Mouse (Mus musculus) adrenal gland, postnatal 36 days (tissue): ENCODE measurements around the gene D17Wsu92e. TPM values are rescaled to one million over a fixed set of nuclear protein-coding genes. Genes with fewer than 3 reads are reported as not detected.
"Not testable (repeated sequence)": the region's sequence is repeated elsewhere in the genome, so short reads cannot be mapped to it uniquely, and the experiment has no call there.

Experiments used
- DNase-seq, 2 experiments: peaks; one replicate each; pipeline ENCODE4 v3.0.0; 2021; ENCODE audit warnings: mixed read lengths in 1 of 2
- long read RNA-seq, 2 experiments: library from polyadenylated mRNA; stranded (forward); transcript quantifications; one replicate each; pipeline ENCODE4 v2.0.0; 2021; ENCODE audit warnings: borderline sequencing depth in 2 of 2
- total RNA-seq, 2 experiments: library from RNA; stranded (reverse); gene quantifications; 2 replicates each; pipeline ENCODE4 v1.2.3; 2021

The D17Wsu92e gene
- total RNA-seq: 100 to 1,000 TPM; 160 to 185 TPM
- long read RNA-seq, experiment 1, transcript D17Wsu92e-203 (5 exons, 3,892 nt): major isoform, 16 of 90 reads
- long read RNA-seq, experiment 1, transcript D17Wsu92e-202 (5 exons, 3,573 nt): minor isoform, 7 of 90 reads
- long read RNA-seq, experiment 1, partial matches to known transcripts: 4 of 90 reads
- long read RNA-seq, experiment 1, other reads (novel, unspliced or antisense): 61 of 90 reads
- long read RNA-seq, experiment 2, transcript D17Wsu92e-203 (5 exons, 3,892 nt): major isoform, 8 of 36 reads
- long read RNA-seq, experiment 2, transcript D17Wsu92e-202 (5 exons, 3,573 nt): minor isoform, 6 of 36 reads
- long read RNA-seq, experiment 2, partial matches to known transcripts: 18 of 36 reads
- long read RNA-seq, experiment 2, other reads (novel, unspliced or antisense): 2 of 36 reads

DNA sequence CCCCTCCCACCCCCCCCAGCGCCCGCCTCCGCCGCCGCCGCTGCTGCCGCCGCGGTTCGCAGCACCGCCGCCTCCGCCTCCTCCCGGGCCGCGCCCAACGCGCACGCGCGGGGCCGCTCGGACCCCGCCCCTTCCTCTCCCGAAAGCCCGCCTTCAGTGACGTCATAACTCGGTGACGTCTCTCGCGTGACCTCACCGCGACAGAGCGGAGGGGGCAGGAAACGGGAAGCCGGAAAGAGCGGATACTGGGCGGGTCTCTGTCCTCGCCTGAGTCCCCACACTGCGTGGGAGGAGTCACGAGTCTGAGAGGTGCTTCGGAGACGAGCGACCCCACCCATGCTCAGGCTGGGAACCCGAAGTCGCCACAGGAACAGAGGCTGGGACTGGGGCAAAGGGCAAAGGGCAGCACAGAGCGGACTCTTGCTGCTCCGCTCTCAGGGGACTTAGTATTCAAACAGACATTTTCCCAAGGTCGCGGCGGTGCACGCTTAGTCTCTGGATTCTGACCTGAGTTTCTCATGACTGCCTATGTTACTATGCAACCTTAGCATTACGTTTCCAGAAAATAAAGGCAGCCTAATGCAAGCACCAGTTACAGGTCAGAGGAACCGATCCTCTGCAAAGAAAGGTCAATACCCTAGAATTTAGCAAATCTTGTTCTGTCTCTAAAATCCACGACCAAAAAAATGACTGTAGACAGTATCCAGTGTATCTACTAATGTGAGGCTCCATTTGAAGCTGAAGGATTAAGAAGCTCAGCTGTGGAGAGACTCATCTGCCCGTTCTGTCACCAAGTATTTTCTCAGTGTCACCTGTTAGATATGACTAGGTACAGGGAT is at the start of gene D17Wsu92e:
Gene D17Wsu92e (minus strand): TSS at position 81 of the 839 bp plus-strand sequence.
- DNase-seq: peak; percentile 98 to 99

DNA sequence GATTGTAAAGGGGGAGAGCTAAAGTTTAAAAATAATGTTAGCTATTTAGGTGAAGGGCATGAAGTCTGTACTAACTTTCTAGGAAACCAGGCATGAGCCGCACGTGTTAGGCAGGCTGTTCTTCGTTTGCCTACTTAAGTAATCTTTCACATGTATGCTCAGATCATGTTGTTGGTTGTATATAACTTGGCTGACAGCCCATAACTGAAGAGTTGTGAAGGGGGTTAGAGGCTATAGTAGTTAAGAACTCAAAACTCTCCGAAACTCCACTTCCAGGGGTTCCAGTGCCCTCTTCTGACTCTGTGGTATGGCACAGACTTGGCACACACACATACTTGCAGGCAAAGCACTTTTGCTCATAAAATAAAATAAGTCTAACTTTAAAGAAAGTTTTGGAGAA is 46.3 kb upstream of the D17Wsu92e start:
- no peak for DNase-seq

DNA sequence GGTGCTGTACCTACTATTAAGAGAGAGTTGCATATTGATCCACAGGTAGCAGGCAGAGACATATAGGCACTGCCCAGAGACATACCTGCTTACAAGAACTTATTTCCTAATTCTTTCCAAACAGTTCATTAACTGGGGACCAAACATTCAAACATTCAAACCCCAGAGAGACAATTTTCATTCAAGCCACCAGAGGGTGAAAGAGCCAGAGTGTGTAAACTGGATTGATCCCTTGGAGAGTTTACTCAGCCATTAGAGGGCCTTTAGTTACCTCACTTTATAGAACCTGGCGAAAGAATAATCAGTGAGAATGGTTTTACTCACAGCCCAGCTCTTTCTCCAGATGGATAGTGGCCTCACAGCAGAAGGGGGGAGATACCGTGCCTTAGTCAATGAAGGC is 45.0 kb upstream of the D17Wsu92e start:
- no peak for DNase-seq

DNA sequence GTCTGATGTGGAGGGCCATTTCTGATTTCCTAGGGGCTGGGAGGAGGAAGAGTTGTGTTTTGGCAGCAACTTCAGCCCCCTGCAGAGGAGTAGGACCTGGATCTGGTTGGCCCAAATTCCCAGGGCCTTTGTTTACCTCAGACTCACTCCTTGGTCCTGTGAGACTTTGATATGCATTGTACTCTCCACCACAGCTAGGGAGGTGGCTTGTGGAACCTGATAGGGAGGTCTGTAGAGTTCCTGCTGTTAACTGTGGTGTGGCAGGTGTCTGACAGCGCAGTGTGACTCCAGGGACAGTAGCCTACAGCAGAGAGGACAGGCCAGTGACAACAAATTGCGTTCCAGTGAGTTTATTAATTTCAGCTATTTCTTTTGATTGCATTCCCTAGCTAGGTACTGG is 38.7 kb upstream of the D17Wsu92e start:
- DNase-seq: no peak

DNA sequence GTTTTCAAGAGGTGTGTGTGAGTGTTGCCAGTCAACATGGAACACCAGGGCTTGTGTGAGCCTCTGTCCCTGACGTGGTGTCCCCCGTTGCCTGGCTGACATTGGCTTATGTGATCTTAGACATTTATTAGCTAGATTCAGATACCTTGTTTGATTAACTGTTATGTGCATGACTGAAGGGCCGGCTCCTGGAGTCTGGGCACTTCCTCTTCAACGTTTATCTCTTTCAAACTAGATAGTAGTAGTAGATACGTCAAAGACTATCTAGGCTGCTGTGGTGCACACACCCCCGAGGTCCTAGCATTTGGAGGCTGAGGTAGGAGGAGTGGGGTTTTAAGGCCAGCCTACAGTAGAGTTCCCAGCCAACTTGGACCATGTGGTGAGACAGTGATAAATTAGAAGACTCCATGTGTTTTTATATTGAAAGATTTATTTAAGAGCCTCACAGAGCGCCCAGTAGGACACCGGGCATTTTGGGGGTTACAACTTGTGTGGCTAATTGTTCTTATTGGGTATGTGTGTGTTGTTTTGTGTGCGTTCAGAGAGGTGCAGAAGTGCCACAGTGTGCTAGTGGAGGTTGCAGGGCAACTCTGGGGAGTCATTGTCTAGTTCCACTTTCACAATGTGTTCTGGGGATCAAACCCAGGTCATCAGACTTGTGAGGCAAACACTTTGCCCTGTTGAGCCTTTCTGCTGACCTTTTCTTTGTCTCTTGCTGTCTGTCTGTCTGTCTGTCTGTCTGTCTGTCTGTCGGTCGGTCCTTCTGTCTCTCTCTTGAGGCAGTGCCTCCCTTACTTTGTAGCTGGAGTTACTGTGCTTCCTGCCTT is 37.4 kb upstream of the D17Wsu92e start:
- DNase-seq: no peak

DNA sequence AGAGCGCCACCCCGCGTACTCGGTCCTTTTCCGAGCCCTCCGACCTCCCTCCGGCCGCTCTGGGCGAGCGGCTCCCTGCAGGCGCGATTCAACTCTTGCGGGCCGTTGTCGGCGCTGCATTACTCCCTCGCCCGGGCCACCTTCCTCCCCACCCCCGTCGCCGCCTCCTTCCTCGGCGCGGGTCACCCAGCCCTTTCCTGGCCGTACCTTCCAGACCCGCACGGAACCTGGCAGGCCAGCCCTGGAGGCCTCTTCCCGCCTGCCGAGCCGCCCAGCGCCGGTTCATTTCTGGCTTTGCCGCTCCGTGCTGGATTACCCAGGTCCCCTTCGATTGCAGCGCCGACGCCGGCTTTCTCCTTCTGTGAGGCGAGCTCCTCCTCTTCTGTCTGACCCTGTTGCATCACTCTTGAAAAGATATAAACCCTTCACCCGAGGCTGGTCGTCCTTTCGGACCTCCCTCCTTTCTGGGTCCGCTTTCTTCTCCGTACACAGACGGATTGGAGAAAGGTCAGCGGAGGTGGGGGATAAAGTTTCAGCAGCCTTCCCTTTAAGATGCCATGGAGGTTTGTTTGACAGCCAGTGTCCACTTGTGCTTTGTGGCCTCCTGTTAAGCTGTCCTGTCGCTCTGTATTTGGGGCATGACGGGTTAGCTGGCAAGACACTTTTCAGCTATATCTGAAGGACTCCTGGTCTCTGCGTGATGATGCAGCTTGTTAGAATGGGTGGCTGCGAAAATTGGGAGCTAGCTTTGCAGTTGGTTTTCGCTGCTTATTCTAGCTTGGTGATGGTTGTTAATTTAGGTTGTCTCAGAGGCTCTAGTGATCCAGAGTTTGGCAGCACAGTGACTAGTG is 36.6 kb upstream of the D17Wsu92e start:
- peak; percentile 72 to 78 for DNase-seq

DNA sequence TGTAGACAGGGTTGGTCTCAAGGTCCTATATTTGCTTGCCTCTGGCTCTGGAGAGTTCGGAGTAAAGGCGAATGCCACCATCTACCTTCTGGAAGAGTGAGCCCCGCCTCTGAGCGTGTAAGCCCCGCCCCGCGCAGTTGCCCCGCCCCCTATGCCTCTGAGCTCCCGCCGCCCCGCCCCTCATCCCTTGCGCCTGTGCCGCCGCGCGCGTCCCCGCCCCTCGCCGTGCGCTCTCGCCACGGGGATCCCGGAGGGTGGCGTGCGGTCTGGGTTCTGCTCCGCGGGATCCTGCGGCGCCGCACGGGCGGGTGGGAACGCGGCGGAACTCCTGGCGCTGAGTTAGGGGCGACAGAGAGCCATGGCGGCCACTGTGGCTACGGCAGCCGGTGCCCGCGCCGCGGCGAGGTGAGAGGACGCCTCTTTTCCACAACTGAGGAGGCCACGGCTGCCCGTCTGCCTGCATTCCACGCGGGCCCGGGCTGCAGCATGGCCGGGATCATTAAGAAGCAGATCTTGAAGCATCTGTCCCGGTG is 35.9 kb upstream of the D17Wsu92e start, which contains the start of gene Uhrf1bp1:
Gene Uhrf1bp1 (plus strand): TSS at position 177 of the 533 bp plus-strand sequence.
- DNase-seq: peak; percentile 89 to 94

DNA sequence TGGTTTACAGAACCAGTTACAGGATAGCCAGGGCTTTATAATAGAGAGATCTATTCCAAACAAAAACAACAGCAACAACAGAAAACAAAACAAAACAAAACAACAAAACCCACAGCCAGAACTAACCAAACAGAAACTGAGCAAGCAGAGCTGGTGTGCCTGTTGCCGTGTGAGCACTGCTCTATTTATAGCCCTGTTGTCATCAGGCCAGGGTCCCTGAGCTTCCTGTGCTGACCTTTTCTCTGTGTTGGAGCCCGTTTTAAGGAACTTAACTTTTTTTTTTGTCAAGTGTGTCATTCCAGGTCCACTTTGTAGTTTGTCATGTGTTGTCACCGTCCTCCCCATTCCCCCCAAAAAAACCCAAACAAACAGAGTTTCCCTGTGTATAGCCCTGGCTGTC is 30.6 kb upstream of the D17Wsu92e start:
- DNase-seq: peak; percentile 68 to 77

DNA sequence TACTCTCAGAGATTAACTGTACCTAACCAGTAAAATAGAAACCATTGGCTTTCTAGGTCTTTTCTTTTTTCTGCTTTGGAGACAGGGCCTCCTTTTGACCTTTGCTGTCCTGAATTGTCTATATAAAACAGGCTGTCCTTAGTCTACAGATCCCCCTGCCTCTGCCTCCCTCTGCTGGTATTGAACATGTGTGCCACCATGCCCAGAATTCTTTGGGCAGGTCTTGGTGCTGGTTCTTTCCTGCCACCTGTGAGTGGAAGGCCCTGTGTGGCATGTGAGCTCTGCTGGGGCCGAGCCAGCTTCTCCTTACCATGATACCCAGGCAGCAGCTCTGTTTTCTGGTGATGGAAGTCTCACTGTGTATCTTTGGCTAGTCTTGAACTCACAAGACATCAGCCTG is 27.9 kb upstream of the D17Wsu92e start:
- no peak for DNase-seq

DNA sequence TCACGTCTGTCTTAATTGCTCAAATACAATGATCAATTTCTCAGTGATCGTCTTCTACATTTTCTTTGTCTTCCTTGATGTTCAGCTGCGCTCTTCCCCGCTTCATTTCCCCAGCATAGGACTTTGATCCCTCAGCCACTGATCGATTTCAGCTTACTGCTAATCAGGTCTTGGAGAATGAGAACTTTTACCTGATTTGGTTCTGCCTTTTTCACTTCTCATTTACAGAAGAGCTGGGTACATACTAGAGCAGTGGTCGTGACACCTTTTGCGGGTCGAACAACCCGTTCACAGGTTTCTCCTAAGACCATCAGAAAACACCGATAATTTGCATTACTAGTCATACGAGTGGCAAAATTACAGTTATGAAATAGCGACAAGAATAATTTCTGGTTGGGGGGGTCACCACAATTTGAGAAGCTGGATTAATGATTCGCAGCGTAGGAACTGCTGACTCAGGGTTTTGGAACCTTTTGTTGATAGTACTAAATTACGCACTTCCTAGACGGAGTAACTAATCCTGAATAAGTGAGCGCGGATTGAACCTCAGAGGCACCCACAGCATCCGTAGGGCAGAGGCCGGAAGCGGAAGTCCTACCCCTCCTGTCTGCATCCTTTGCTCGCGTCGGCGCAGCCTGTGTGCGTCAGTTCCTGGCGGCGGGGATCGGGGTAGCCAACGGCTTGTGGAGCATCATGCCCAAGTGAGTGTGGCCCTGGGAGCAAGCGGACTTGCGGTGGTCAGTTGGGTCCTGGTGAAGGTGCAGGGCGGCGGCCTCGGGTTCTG is 19.2 kb upstream of the D17Wsu92e start:
- peak; percentile 97 for DNase-seq

DNA sequence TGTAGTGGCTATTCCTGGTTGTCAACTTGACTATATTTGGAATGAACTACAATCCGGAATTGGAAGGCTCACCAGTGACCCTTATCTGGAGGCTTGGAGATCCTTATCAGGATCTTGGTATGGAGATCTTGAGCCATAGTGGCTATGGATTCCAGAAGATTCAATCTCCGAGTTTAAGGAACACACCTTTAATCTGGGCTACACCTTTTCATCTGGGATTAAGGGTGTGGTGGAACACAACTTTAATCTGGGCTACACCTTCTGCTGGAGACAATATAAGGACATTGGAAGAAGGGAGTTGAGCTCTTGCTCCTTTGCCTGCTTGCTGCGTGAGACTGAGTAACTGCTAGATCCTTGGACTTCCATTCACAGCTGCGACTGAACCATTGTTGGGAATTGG is 17.4 kb upstream of the D17Wsu92e start, which contains the start of gene Snrpc:
Gene Snrpc (plus strand): TSS at position 301 of the 400 bp plus-strand sequence.
- not testable (repeated sequence) for DNase-seq

DNA sequence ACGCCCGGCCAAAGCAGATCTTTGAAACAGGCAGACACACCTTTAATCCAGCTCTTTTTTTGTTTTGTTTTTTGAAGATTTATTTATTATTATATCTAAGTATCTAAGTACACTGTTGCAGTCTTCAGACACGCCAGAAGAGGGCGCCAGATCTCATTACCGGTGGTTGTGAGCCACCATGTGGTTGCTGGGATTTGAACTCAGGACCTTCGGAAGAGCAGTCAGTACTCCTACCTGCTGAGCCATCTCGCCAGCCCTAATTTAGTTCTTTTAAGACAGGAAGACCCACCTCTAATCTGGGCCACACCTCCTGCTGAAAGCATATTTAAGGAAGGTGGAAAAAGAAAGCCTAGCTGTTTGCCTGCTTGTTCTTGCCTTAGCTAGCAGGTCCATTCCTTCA is 10.0 kb upstream of the D17Wsu92e start:
- DNase-seq: no peak

DNA sequence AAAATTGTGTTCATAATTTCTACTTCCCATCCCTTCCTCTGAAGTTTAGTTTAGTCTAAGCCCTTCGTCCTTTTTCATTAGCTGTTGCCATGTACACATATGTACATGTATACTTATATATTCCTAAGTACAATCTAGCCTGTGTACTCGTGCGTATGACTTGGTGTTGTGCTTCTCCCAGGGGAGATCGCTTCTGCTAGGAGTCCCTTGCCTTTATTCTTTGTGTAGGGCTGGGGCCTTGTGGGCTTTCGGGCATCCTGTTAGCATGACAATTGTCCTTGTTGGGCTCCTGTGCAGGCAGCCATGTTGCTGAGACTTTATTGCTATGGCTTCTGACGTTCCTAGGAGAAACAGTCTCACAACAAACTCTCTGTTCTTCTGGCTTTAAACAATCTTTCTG is 7.1 kb upstream of the D17Wsu92e start:
- no peak for DNase-seq

DNA sequence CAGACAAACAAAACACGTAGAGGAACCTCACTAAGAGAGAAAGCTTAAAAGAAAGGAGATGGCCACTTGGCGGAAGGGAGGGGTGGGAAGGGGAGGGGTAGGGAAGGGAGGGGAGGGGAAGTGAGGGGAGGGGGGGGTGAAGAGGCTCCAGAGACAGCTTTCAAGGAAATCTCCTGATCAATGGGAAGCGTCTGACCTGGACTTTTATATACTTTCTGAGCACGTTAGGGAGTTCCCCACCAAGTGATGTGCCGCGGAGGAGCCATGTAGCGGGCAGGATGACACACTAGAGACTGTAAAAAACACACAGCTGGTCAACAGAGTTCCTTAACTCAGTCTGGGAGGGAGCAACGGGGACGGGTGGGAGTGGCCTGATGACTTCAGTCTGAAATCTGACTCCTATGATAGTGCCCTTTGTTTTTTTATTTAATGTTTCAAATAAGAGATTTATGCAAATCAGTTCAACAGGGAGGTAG is 6.5 kb upstream of the D17Wsu92e start:
- peak; percentile 78 to 80 for DNase-seq

DNA sequence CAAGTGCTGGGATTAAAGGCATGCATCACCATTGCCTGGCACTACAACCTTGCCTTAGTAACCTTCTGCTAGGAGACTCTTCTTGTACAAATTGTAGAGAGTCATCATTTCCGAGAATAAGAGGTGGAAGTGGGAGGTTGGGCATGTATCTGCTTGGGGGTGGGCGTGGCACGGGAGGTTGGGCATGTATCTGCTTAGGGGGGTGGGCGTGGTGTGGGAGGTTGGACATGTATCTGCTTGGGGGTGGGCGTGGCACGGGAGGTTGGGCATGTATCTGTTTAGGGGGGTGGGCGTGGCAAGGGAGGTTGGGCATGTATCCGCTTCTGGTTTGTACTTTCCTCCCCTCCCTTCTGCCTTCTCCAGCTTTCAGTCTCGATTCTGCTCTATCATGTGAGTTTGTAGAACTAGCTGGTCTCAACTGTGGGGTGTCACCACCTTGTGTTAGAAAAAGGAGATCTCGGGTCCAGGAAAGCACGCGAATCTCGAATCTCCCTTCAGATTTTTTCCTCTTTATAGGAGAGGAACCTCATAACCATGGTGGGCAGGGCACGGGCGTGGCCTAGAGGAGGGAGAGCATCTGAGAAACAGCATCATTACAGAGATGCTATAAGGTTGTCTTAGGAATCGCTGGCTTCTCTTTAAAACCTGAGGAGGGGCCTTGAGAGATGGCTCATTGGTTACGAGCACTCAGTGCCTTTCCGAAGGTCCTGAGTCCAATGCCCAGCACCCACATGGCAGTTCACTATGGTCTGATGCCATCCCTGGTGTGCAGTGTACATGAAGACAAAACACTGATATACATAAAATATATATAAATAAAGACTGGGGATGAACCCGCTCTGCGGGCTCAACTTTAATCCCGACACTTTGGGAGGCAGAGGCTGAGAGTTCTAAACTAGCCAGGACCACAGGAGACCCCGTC is 5.8 kb upstream of the D17Wsu92e start:
- DNase-seq: peak; percentile 86 to 93

DNA sequence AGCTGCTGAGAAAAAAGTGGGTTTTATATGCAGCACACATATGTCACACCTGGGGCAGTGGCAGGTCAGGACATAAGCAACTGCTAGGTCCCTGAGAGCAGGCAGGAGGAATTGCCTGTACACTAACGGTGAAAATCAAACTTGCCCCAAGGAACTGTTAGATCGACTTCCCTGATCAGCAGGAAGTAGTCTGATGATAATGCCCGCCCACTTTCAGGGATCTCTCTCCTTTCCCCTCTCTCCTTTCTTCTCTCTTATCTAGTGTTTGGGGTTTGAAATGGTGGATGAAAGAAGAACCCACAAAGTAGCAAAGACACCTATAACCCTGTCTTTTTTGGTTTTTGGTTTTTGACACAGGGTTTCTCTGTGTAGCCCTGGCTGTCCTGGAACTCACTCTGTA is 5.1 kb upstream of the D17Wsu92e start:
- no peak for DNase-seq

DNA sequence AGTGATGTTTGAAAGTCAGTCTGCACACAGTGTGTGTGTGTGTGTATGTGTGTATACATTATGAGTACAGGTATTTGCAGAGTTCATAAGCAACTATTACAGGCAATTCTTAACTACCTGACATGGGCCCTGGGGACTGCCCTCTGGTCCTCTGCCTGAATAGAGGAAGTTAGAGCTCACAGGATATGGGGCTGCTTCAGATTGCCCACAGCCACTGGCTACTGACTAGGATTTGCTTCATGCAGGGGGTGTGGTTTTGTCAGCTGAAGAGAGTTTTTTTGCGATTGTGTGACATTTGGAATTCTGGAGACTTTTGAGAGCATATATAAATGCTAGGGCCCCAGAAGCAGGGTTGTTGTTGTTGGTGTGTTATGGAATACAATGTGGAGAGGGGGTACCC is 4.5 kb upstream of the D17Wsu92e start:
- DNase-seq: no peak

DNA sequence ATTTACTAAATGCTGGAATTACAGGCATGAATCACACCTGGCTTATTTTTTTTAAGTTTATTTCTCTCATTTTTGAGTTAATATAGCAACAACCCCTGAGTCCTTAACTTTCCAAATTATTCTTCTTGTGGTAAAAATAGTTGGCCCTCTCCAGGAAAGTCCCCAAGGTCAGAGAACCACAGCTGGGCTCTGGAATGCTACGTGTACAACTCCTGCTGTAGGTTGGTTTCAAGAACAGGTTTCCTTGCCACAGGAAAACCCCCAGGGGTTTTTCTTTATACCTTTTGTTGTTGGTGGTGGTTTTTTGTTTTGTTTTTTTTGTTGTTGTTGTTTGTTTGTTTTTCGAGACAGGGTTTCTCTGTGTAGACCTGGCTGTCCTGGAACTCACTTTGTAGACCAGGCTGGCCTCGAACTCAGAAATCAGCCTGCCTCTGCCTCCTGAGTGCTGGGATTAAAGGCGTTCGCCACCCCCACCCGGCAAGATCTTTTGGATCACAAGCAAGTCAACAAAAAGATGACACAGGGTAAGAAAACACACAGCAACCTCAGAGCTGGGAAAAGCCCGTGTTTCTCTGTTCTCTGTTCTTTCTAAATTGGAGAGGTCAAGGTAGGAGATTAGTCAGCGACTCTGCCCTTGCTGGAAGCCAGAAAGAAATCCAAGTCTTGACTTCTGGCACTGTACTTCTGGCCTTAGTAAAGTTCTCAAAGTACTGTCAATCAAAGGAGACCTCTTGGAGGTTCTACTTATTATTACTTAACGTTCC is 2.9 kb upstream of the D17Wsu92e start:
- no peak for DNase-seq
